Mouse (Mus musculus): ENCODE measurements around the gene 1110051M20Rik. TPM values are rescaled to one million over a fixed set of nuclear protein-coding genes. Genes with fewer than 3 reads are reported as not detected.

Gene 1110051M20Rik
- polyA plus RNA-seq, 1 experiment = 21.0 TPM

DNA sequence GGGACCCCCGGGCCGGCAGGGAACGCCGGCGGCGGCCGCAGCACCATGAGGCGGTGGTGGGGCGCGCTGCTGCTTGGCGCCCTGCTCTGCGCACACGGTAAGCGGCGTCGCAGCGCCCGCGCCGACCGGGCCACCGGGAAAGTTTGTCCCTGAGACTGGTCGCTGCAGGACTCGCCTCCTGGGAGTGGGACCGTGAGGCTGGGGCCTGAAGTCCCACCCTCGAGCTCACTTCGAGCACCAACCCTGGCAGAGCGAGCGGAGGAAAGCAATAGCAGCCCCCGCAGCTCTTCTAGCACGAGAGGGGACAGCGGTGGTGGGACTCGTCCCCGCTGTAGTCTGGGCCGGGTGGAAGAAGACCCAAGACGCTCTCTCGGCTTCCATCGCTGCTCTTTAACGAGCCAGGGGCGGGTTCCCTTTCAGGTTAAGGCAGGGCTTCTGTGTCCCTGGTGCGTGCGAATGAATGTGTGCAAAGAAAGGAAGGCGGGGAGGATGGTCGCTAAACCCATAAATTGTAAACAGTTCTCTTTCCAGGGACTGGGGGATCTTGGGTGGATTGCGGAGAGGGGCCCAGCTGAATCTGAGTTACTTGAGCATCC is 13.2 kb upstream of the 1110051M20Rik start:
- DNase-seq (ENCODE audit: low spot score) = no peak

DNA sequence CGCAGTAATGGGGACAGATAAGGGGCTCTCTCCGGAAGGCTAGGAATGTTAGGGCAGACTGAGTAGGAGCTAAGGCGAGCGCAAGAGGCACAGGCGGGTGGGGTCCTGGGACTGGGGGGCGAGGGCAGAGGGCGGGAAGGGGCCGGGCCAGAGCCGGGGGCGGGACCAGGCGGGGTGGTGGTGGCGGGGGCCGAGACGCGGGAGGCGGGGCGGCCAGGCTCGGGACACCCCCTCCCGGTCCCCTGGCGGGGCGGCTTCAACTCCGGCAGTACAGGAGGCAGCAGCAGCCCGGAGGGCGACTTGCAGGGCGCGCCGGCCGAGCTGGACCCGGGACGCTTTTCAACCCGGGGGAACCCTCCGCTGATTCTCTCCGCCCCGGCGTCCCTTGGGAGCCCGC is 12.8 kb upstream of the 1110051M20Rik start, which contains the start of gene Lrp4:
TSS of gene Lrp4 (plus strand) at position 253 of the 397 bp plus-strand sequence.
- no peak for DNase-seq (ENCODE audit: low spot score)

DNA sequence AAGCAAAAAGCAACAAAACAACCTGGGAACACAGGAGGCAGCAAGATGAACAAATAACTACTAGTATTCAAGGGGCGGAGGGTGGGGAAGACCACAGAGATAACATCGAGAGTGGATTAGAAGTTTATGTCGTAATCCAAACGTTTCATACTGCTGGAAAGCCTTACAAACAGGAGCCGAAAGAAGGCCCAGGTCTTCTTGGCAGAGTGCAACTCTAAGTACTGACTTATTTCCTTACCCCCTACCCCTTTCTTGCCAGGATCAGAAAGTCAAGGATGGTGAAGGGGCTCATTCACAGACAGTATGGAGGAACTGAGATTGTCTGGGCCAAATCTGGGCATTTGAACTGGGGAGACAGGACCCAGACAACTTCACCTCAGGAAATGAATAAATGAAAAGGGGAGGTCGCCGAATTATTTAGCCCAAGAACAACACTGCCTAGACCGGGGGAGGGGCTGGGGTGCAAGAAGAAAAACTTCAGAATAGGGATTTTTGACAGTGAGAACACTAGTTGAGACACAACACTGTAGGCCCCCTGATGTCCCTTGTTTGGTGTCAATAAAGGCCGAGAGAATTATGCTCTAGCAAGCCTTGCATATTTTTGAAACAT is 12.1 kb upstream of the 1110051M20Rik start:
- DNase-seq (ENCODE audit: low spot score) = no peak

DNA sequence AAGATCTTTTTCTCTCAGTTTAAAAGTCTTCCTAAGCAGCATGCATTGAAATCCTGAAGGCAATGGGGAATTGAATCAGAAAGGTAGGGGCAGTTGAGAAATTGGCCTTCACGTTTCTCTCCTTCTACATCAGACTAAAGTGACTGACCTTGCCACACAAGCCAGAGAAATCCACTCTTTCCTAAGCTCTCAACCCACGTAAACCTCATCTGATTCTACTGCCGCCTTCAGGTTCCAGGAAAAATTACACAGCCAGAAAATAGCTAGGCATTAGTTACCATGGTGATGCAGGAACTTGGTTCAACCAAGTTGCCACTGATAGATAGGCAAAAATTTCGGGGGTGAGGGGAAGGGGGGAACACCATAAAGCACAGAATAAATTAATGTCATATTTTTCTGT is 11.3 kb upstream of the 1110051M20Rik start:
- DNase-seq (ENCODE audit: low spot score) = no peak

DNA sequence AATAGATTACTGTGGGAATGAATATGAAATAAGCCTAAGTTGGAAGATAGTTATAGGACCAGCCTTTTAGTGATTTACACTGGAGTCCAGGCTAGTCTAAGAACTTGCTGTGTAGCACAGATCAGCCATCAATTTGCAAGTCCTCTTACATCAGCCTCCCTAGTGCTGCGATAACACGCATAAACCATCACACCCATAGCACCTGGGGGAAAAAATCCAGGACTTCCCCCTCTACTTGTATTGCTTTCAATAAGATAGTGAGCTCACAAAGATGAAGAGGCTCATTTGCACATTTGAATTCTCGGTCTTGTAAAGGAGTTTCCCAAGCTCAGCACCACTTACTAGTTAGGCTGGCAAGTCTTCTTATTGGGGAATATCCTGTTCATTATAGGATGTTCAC is 9.9 kb upstream of the 1110051M20Rik start:
- DNase-seq (ENCODE audit: low spot score) = no peak

DNA sequence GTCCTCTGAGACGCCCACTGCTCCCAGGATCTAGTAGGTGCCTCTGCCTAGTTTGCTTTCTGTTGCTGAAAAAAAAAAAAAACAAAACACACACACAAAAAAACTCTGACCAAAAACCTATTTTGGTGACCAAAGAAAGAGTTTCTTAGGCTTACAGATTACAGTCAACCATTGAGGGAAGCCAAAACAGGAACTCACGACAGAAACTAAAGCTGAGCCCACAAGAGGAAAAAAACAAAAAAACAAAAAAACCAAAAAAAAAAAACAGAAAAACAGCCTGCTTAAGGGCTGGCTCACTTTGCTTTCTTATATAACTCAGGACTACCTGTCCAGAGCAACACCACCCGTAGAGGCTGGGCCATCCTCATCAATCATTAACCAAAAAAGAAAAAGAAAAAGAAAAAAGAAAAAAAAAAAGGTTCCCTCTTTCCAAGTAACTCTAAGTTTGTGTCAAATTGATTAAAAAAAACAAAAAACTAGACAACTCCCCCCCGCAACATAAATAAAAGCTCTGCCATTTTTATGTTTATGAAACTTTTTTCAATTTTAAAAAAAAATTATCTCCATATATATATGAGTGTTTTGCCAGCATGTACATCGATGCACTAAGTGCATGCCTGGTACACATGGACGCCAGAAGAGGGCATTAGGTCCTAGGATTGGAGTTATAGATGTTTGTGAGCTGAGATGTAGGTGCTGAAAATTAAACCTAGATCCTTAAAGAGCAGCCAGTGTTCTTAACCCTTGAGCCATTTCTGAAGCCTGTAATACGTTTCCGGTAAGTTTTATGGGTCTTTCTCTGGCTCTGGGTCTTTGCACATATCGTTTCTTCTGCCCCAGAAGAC is 8.9 kb upstream of the 1110051M20Rik start:
- DNase-seq (ENCODE audit: low spot score) = no peak

DNA sequence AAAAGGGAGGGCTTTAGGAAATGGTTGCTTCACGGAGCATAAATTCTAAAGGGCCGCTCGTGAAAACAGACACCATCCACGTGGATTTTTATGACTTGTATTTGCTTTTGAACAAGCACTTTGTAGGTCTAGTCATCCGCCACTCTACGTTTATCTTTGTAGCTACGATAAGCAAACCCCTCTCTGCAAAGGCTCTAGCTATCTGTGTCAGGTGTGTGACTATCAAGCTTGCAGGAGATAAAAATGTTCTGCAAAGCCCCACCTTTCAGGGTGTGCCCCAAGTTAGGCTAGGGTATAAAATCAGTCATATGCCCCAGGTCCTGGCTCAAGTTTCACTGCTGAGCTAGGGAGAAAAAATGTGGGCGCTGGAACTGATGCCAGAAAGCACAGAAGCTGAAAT is 8.2 kb upstream of the 1110051M20Rik start:
- no peak for DNase-seq (ENCODE audit: low spot score)

DNA sequence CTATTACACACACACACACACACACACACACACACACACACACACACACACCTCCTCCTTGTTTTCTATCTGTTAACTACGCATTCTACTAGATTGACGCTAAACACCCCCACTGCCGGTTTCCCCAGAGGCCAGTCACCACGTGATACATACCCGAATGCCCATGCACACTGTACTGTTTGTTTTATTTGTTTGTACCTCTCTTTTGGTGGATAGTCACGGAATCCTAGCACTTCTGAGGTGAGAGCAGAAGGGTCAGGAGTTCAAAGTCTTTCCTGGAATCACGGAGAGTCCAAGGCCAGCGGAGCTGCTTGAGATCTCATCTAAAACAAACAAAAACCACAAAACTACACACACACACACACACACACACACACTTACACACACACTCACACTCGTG is 5.8 kb upstream of the 1110051M20Rik start:
- no peak for DNase-seq (ENCODE audit: low spot score)

DNA sequence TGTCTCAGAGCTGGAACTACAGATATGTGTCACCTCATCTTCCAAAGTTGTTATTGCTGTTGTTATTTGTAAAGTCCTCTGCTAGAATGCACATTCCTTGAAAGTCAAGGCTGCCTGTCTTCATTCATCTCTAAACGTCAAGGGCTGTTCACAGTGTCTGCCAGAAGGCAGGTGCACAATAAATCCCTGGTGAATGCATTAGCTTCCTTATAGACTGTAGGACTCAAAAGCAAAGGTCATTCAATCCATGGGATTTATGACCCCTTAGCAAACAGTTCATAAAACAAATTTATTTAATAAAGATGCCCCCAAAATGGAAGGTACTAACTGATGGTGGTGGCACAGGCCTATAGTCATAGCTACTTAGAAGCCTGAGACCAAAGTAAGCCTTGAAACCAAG is 5.2 kb upstream of the 1110051M20Rik start:
- DNase-seq (ENCODE audit: low spot score) = no peak

DNA sequence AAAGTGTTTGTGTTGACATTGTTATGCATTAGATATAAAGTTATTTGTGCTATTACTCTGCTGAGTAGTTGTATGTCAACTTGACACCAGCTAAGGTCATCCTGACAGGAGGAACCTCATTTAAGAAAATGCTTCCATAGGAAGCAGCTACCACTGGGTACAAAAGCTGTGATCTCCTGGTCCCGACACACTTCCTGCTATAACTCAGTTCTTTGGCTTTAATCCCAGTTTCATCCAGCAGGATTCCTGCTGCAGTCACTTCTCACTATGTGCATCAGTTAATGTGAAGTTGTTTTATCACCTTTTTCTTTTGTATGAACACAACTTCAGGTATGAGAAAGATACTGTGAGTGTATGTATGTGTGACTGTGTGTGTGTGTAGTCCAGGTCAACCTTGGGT is 2.3 kb downstream of the 1110051M20Rik start:
- DNase-seq (ENCODE audit: low spot score) = no peak

DNA sequence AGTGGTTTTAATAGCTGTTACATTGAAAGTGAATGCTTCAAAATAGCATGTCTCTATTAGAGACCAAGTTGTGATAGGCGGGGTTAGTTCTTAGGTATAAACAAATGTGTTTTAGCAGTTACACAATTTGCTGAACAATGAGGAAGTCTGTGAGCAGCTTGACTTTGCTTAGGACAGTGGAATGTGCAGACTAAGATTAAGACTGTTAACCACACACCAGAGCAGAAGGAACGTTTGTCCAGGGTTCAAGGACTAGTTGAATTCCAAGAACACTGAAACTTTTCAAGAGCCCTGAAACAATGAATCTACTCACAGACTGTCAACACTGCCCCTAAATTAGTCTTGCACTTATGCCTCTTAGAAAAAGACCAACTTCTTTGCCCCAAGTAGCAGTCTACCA is 2.8 kb downstream of the 1110051M20Rik start:
- no peak for DNase-seq (ENCODE audit: low spot score)

DNA sequence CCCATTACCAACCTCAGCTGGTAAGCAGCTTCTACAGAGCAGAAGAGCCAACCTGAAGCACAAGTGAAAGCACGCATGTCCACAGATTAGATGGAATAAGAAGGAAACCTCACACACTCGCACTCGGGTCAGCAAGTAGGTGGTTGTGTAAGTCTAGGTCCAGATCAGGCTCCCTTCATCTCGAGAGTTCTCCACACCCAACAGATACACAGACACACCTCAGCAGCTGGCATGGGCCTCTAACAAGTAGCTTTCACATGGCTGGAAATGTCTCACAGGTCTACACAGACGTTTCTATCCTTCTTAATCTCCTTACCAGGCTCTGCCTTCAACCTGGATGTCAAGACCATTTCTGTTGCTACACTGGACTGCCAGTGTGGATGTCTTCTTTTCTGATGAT is 3.8 kb downstream of the 1110051M20Rik start:
- no peak for DNase-seq (ENCODE audit: low spot score)

DNA sequence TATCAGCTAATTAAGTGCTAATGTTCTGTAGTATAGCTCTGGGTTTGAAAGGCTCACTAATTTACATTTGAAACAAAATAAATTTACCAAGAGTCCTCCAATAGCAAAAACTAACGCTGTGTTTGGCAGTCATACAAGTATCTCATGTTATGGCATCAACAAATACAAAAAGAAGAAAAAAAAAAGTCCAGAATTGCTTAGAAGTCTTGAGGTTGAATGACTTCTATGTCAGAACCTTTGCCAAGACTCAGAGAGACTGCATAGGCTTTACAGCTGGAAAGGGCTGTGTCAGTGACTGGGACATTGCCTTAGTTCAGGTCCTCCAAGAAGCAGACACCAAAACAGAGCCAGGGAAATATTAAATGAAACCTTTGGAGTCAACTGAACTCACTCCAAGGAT is 4.6 kb downstream of the 1110051M20Rik start:
- DNase-seq (ENCODE audit: low spot score) = no peak

DNA sequence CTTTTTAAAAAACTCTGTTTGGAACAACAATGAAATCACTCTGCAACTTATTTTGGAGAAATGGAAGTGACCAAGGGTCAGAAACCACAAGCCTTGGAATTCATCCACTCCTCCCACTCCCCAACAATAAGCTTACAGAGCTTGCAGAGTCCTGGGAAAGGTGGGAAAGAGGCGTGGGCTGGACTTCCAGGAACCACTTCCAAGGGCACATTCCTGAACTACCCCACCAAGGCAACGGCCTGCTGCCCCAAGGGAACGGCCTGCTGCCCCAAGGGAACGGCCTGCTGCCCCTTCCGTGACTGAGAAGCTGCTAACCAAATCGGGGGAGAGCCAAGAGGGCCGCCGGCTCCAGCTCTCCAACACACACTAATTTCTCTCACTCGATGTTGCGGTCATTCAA is 5.2 kb downstream of the 1110051M20Rik start:
- no peak for DNase-seq (ENCODE audit: low spot score)

DNA sequence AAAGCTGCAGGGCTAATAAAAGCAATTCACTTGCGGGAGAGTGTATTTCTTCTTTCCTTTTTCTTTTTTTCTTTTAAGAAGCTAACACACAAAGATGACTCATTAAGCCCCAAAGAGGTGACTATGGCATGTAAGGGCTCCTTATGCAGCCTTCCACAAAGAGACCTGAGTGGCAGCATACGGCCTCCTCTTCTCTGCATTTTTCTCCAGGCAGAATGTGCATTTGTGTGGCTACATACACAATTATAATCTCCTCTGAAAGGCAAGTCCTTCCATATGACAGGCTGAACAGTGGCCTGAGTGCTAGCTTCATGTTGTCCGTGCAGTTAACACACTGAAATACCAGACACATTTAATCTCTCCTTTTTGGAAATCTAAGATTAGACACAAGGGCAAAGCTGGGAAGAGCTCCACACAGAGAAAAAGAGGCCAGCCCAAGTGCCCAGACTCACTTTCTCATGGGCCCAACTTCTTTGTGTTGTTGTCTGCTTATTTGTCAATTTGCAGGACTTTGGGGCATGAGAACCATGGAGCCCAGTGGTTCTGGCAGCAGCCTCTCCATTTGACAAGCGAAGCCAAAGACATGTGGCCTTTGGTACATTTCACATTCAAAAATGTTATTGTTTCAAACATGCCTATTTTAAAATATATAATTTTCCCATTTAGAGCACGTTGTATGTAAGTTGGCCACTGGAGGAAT is 7.2 kb downstream of the 1110051M20Rik start:
- DNase-seq (ENCODE audit: low spot score) = no peak

DNA sequence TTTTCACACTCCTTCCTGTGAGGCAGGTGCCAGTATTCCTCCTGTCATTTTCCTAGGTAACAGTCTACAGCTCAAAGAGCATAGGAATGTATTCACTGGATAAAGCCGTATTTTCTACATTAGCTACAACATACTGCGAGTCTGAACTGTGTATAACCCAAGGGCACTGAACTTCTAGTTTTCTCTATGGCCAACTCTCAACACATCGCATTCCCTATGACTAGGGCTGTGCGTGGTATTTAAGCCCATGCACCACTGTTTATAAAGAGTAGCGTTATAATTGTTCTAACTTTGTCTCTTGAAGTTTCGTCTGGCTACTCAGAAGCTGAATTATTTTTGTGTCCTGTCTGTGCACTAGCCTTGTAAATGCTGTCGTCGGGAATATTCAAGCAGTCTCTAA is 7.8 kb downstream of the 1110051M20Rik start:
- no peak for DNase-seq (ENCODE audit: low spot score)

DNA sequence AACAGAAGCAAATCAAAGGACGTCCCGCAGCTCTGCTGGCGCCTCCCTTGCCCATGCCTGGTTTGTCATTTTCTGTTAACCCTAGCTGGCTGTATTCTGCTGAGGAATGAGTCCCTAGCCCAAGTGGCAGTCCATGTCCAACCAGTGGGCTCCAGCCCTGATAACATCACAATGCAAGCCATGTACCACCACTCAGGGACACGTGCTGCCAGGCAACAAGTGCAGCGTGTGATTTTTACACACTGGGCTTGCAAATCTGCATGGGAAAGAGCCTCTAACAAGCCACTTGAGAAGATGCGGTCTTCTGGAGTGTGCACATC is 13.9 kb downstream of the 1110051M20Rik start:
- no peak for DNase-seq (ENCODE audit: low spot score)

DNA sequence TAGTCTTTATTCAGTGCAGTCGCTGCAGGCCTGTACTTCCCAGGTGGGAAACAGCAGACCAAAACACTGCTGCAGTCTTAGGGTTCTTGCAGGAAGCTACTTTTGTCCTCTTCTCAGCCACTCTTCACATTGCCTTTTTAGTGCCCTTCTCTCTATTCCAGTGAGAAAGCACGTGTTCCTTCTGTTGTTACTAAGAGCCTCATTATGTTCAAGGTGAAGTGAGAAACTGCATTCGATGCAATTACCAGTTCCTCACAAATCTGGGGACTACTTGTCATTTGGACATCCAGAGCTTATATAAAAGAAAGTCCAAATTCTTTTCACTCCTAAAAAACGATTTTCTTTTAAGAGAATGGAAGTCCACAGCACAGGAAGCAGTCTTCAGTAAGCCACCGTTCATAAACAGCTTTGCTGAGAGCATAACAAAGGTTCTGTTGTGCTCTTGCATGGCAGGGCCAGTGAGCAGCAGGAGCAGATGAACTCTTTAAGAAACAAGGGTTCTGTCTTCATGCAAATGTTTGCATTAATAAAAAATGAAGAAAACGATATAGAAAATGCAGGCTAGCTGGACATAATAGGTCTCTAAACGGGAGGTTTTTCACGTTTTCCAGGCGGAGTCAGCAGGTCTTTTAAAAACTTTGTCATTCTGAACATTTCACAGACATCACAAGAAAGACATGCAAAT is 14.4 kb downstream of the 1110051M20Rik start:
- DNase-seq (ENCODE audit: low spot score) = no peak

DNA sequence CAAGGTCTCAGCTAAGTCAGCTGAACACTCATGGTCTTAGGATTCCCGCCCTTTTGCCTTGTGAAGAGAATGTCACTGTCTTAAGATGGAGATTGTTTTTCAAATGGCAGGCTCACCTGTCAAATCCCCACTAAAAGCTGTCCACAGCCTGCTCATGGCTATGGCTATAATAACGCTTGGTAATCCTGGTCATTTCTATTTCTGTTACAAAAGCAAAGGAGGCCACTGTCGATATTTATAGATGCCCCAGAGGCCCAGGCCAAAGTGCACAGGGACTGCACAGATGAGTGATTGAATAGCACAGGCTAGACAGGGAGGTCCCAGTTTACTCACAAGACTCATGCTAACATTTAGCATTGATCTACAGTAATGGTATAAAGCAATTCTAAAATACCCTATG is 15.4 kb downstream of the 1110051M20Rik start:
- no peak for DNase-seq (ENCODE audit: low spot score)

DNA sequence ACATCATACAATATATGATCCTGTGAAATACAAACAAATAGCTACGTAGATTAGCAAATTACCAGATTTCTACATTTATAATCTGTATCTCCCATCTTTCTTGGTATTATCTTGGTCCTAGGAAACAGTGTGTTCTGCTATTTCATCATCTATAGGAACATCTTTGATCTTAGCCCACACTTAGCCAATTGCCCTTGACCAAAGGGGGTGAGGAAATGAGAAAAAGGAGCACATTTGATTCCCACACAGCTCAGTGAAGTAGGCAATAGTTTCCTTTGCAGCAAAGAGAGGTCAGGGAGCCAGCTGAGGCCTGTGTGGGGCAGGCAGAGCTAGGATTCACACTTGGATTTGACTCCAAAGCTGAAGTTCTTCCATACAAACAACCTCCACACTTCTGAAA is 18.2 kb downstream of the 1110051M20Rik start:
- no peak for DNase-seq (ENCODE audit: low spot score)

DNA sequence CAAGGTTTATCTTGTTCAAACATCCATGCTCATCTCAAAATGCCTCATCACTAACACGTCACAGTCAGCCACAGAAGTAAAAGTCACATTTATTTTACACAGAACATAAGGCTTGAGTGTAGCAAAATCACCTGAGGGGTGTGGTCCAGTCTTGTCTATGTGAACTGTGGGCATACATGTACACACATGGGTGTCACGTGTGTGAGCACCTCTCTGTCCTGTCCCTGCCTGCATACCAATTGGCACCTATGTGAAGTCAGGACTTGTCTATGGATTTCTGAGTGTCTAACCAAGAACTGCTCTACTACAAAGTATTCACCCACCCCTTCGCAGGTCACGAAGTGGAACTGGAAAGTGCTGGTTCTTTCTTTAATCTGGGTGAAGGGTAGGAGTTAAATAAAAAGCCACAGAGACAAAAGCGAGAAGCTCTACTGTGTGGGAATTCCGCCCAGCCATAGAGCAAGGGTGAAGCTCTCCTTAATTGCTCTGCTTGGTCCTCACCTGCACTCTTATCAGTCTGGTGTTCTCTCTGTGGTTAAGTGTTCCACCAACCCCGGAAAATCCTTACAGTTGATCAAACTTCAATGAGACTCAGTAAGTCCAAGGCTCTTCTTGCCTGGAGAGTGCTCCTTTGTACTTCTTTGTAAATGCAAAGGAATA is 20.3 kb downstream of the 1110051M20Rik start:
- no peak for DNase-seq (ENCODE audit: low spot score)

All from urinary bladder, adult 2 months (tissue).